Mouse (Mus musculus) skeletal muscle tissue, adult 2 months (tissue): ENCODE results near the gene H2afy.

Source experiments
- DNase-seq: peaks from one replicate; pipeline ENCODE4 v3.0.0-alpha.2; 2012; ENCODE audit warnings: low read depth, low spot score

H2afy gene

GRCm38 (mm10) chr13:56136200-56136599 is at the start of gene H2afy:
TSS of gene H2afy (minus strand) at chr13:56136361.
- DNase-seq: no peak

DNA sequence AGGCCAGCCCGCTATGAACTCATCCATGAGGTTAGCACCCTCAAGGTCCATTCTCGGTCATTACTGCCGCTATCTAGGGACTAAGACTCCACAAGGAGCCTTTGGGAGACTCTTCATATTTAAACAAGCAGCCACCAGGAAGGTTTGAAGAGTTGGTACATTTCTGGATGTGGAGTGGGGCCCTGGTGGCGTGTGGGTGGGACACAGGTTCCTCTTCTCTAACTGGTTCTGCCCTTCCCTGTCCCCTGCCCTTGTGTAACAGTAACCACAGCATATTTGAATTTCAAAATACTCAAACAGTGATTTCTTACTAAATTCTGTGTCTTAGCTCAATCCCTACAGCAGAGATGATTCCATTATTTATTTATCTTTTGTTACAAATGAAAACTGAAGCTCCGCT is 47.5 kb upstream of the H2afy start:
- DNase-seq: no peak

DNA sequence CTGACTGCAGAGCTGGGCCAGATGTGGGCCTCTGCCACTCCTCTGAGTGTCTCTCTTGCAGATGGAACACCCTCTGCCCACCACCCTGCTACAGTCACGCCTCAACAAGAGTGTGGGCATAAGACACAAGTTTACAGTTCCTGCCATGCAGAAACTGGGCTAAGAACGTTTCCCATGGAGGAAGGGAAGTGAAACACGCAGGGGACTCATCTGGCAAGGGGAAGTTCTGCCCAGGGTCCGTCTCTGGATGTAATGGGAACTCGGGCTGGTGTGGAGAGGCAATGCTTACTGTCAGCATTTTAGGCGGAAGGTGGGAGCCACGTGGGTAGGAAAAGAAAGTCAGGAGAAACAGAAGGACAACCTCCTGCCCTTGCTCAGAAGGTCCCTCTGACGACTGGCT is 45.3 kb upstream of the H2afy start:
- DNase-seq: peak; percentile 45

DNA sequence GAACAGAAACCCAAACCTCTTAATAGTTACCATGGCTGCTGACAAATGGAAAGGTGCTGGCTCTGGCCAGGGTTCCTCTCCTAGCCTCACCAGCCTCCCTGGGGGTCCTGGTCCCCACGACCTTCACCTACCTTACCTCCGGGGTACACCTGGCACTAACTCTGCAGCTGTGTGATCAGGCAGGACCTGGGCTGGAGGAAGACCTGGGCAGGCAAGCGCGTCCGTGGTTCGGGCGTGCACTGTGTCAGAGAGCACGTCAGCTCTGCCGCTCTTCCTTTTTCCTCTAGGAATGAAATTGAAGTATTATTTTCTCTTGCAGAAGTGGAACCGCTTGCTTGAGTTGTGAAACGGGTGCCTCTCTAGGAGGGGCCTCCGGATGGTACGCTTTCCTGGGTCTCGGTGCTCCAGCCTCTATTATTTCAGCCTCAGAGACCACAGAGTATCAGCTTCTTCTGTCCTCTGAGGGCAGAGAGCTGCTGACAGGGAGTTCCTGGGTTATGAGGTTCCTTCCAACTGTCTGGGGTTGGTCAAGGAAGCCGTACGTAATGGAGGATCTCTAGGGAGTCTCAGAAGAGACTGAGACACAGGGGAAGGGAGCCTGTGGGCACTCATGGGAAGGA is 42.4 kb upstream of the H2afy start, which contains the start of gene Tifab:
Gene Tifab (minus strand): TSS at position 470 of the 620 bp plus-strand sequence.
- no peak for DNase-seq

DNA sequence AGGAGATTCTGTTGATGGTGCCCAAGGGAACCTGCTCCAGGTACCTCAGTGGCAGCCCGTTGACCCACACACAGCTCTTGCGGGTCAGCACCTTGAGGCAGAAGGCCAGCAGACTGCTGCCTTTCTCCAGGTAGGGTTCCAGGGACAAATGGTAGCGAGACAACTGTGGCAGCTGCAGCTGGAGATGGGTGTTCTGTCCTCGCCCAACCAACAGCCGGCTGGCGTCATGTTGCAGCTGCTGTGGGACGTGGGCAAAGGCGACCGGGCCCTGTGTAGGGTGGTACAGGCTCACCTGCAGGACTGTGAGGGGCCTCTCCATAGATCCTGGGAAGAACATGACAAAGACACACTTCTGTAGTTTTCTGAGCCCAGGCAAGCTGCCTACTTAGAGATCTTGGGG is 40.1 kb upstream of the H2afy start:
- no peak for DNase-seq

DNA sequence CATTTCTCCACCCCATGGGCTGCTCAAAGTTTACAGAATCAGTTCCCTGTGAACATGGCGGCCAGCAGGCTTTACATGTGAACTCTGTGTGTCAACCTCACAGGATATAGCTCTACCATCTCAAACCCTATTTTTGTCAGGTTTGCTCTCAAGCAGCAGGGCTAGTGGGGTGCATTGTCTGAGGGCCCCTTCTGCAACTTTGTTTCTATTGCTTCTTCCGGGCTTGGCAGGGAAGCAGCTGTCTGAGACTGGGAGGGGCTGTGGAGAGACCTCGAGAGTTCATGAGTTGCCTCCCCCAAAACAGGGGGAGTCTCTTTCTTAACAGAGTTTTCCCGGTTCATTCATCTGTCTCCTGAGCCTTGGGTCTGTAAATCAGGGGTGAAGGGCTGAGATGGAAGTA is 39.7 kb upstream of the H2afy start:
- no peak for DNase-seq

GRCm38 (mm10) chr13:56172901-56173545 is 36.9 kb upstream of the H2afy start:
- no peak for DNase-seq

- no peak for DNase-seq
Measured at GRCm38 (mm10) chr13:56172106-56172505, 35.9 kb upstream of the H2afy start.

DNA sequence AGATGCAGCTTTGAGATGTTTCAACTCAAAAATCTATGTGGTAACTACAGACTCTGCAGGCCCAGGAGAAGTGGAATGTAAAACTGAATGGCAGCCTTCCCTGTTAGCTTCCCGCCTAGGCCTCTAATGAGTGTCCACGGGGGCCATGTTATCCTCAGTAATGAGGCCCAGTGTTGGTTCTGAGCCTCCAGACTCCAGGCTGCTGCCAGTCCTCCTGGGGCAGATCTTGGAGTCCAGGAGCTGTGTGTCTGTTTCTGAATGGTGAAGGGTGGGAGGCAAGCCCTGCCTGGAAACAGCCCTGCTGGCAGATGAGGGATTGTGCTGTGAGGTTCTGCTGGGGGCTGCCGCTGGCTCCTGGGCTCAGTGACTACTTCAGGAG is 32.2 kb upstream of the H2afy start:
- no peak for DNase-seq

DNA sequence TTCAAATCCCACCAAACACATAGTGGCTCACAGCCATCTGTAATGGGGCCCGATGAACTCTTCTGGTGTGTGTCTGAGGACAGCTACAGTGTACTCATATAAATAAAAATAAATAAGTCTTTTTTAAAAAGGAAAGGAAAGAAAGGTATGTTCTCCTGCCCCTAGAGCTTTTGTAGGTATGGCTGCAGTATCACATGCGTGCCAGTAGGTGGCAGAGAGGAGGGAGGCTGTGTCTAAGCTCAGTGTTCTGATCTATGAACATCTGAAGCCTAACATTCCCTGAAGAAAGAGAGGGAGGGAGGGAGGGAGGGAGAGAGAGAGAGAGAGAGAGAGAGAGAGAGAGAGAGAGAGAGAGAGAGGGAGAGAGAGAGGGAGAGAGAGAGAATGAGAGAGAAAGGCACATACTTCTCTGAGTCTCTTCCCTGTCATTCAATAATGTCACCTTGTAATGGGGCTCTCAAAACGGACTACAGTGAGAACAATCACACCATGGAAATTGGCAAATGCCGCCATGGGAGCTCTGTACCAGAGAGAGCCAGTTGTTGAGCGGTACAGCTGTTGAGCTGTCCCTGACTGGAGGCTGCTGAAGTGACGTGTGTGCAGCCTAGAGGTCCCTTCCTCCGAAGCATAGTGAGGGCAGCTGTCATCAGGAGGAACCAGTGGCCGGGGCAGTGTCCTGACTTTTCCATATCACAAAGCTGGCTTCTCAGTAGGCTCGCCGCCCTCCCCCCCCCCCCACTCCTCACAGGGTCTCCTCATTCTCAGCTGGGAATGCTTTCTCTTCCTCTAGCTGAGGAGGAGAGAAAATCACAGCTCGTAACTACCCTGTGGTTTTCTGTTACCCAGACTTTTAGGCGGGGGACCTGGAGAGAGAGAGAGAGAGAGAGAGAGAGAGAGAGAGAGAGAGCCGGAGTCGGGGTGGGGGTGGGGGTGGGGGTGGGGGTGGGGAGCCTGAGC is 31.6 kb upstream of the H2afy start:
- no peak for DNase-seq

GRCm38 (mm10) chr13:56165561-56165960 is 29.4 kb upstream of the H2afy start:
- DNase-seq: no peak

DNA sequence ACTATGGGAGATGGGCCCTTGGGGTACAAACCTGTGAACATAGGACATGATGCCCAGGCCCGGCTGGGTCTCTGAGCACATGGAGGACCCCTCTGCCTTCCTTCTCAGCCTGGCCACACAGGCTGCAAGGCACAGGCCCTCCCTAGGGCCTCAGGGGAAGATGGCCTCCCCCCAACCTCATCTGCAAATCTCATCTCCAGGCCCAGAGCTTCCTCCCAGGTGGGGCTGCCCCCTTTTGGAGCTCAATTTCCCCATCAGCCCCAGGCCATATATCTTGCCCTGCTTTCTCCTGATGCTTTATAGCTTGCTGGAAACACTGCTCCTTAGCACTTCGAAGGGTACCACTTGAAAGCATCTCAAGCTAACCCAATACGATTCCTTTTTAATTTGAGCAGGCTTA is 28.2 kb upstream of the H2afy start:
- DNase-seq: no peak

DNA sequence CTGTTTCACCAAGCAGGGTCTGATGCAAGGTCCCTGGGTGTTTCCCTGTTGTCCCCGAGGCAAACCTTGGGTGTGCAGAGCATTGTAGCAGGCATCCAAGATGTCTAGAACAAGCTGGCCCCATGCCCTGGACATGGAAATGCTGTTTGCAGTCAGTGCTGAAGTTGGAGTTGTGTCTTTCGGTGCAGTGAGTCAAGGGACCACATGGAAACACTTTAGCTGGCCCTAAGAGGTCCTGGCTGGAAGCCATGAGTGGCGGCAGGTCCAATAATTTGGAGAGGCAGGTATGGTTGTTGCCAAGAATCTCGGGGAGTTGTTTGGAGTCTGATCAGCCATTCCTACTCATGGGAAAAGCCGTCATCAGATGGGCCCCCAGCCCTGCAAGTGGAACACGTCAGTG is 27.6 kb upstream of the H2afy start:
- DNase-seq: peak; percentile 75

- no peak for DNase-seq
Measured at GRCm38 (mm10) chr13:56162859-56163258, 26.7 kb upstream of the H2afy start.

GRCm38 (mm10) chr13:56159614-56160363 is 23.6 kb upstream of the H2afy start:
- DNase-seq: no peak

DNA sequence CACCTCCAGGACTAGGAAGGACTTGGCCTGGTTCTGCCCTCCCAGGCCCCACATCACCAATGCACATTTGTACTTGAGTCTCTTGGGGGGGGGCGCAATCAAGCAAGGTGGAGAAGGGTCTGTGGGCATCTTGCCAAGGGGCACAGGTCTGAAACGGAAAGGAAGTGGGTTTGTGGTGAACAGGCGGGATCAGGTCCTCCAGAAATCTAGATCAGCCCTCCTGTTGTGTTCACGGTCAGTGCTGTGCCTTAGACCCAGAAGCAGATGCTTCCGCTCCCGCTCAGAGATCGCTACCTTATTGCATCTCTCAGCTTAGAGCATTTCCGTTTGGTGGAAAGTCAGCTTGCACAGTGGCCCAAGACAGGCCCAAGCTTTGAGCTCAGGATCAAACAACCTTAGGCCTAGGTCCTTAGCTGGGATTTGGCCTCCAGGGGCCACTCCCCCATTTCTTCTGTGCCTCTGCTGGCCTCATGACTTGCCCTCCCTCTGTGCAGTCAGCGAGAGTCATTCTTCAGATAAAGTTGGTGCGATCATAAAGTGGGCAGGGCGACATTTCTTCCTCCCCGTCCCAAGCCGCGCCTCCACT is 22.9 kb upstream of the H2afy start:
- no peak for DNase-seq

GRCm38 (mm10) chr13:56155671-56156070 is 19.5 kb upstream of the H2afy start:
- DNase-seq: no peak

GRCm38 (mm10) chr13:56155048-56155447 is 18.9 kb upstream of the H2afy start:
- peak; percentile 74 for DNase-seq

DNA sequence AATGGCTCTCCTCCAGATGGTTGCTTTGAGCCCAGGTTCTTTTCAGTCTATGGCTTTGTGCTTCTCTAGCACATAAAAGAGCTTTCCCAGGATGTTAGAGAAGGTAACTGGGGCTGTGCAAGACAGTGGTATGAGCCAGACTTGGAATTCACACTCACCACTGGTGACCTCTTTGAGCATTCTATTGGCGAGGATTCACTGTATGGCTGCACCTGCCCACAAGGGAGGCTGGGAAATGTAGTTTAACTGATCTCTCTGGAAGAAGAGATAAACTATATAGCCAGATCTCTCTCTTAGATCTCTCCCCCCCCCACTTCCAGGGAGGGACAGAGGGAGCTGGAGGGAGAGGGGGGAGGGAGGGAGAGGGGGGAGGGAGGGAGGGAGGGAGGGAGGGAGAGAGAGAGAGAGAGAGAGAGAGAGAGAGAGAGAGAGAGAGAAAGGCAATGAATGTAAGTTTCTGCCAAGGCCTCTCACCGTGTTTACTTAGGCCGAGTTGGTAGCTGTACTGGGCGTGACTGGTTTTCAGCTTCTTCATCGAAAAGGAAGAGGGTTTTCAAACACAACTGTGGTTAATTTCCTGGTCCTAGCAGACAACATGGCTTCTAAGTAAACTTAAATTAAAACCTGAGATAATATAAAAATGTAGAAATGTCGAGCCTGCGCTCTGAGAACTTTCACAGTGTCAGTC is 16.8 kb upstream of the H2afy start:
- DNase-seq: no peak

DNA sequence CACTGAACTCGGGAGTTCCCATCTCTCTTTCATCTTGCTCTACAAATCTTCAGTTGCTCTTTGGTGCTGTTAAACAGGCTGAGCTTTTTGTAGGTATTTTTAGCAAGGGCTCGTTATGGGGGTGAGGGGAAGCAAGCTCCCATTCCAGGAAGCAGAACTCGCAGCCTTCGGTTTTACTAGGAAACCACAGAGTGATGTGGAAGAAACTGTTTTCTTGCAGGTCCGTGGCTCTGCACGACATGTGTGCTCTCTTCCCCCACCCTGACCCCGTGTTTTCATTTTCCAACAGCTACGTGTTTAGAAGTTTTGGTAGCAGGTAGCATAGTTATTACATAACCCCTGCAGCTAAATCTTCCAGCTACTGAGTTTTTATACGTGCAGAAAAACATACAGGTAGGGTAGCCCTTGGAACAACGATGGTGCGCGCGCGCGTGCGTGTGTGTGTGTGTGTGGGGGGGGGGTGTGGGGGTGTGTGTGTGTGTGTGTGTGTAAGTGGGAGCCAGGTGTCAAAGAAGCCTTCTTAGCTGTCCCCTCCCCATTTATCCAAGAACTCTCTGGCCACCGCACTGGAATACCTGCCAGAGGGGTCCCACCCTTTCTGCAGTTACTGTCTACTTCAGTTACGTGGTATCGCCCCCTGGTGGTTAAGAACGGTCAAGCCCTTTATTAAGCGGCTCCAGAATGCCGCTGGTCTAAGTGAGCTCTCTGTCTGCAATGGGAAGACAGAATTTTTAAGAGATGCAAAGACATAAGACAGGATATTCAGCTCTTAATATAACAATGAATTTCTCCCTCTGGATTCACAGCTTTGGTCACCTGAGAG is 15.5 kb upstream of the H2afy start:
- DNase-seq: peak; percentile 70
